Mouse (Mus musculus) bone marrow macrophage, adult 2 months (primary cell): ENCODE results near the gene Taf9. TPM values are rescaled to one million over a fixed set of nuclear protein-coding genes. Genes with fewer than 3 reads are reported as not detected.

Experiments used
- H3K27ac ChIP-seq: 2 replicates; pipeline ENCODE4 v1.5.1; 2012; ENCODE audit warnings: low read depth, low read length; ENCODE audit not compliant: insufficient read depth
- H3K4me1 ChIP-seq: 2 replicates; pipeline ENCODE4 v1.6.1; 2012; ENCODE audit warnings: low read length; ENCODE audit not compliant: control insufficient read depth, insufficient read depth
- H3K4me3 ChIP-seq: 2 replicates; pipeline ENCODE4 v1.5.1; 2012; ENCODE audit warnings: mild to moderate bottlenecking, low read length, moderate library complexity; ENCODE audit not compliant: insufficient read depth
- CTCF ChIP-seq: IDR thresholded peaks from 2 replicates; pipeline ENCODE4 v1.5.1; 2012; ENCODE audit warnings: low read depth, mild to moderate bottlenecking, low read length, moderate library complexity
- POLR2A ChIP-seq: IDR thresholded peaks from 2 replicates; pipeline ENCODE4 v1.6.1; 2012; ENCODE audit warnings: mild to moderate bottlenecking, low read depth, low read length, borderline replicate concordance
- polyA plus RNA-seq: library from polyadenylated mRNA; stranded (reverse); fragments of >200 nt; gene quantifications from 2 replicates; pipeline ENCODE4 v1.2.4, GENCODE M21; 2012; ENCODE audit not compliant: missing spikeins, insufficient read depth, insufficient read length

Taf9 gene
- polyA plus RNA-seq, 1 experiment = 3.5 TPM

DNA sequence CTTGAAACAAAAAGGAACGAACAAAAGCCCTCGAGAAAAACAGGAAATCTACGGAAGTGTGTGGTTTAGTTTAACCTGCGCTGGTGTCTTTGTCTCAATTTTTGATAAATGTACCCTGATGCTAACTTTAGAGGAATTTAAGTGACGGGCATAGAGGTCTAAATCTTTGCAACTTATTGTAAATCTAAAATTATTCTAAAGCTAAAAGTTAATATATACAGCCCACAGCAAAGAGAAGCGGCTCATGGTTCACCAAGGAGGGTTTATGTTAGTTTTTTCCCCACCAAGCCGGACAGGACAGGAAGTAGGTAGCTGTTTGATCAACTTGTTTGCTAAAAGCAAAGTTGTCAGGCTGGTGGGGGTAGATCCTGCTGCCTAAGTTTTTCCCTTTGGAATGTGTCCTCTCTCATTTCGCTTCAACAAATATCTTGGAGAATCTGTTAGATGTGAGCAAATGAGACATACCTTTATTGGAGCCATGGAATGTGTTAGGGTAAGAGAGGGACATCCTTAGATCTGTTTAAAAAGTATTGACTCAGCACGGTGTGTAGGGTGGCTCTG is 18.9 kb downstream of the Taf9 start:
- Histone ChIP-seq H3K4me1 (peaks cover 2% of the 10 kb centered on the region; the same call in 1 of the 2 replicates), H3K27ac (no peak overlapping the region), H3K4me3 (peak overlapping the region; percentile 78)
- TF ChIP-seq CTCF (no peak), POLR2A (no peak)

DNA sequence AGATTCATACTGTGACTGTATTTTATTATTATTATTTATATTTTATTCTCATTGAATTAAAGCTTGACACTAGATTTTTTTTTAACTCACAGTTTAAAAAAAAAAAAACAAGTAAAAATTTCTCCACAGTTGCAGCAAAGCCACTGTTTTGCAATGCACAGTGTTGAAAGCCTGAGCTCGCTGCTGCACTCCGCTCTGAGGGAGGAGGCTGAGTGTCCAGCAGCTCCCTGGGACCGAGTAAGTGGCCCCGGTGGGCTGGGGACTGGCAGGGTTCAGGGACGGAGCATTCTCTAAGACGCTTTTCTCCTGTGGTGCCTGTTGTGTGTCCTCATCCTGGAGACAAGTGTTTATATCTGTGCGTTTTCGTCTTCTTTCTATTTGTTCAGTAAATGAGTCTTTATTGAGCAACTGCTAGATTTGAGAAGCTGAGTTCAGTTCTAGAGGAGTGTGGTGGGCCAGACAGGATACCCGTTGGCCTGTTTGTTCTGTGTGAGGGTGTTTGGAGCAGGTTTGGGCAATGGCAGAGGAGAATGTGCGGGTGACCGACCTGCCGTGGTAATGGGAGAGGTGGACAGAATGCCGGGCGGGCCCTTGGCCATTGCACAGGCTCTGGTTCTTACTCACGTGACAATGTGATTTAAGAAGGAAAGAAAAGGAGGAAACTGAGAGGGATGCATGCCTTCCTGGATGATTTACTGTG is 24.7 kb downstream of the Taf9 start:
- TF ChIP-seq CTCF (no peak), POLR2A (no peak)
- Histone ChIP-seq H3K4me1 (peaks cover 11% of the 10 kb centered on the region), H3K4me3 (no peak overlapping the region), H3K27ac (no peak overlapping the region)

DNA sequence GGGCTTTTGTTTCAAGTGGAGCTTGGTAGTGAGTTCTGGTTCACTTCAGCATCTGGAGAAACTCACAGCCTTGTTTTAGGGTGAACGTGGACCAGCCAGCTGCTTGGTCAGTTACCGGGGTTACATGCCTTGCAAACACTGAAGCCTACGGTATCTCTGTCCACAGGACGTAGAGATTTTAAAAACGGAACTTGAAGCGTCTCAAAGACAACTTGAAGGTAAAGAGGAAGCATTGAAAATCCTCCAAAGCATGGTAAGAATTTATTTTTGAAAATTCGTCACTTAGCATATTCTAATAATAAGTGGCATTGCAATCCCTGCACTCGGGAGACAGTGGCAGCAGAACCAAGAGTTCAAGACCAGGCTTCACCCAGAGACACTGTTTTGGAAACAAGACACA is 30.2 kb downstream of the Taf9 start:
- H3K4me1 ChIP-seq = peaks cover 16% of the 10 kb centered on the region
- H3K4me3 ChIP-seq = no peak overlapping the region
- peak overlapping the region; percentile 14; the same call in 1 of the 2 replicates for H3K27ac ChIP-seq
- TF ChIP-seq POLR2A = no peak
- no peak for TF ChIP-seq CTCF

DNA sequence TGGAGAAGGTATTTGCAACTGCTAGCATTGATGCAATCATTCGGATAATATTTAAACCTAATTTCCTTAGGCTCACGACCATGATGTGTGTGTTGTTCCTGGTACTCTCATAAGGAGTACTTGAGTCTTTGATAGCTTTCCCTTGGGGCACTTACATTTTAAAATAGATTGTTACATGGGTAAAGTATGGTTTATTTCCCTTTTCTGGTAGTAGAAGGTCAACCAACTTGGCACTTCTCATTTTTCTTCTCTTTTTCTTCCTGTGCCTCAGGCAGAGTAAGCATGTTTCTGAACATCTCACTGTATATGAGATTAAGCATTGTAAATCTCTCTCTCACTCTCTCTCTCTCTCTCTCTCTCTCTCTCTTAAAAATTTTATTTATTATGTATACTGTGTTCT is 31.5 kb downstream of the Taf9 start:
- no peak for TF ChIP-seq CTCF
- TF ChIP-seq POLR2A = no peak
- Histone ChIP-seq H3K27ac (peak overlapping the region; percentile 75), H3K4me3 (no peak overlapping the region)

DNA sequence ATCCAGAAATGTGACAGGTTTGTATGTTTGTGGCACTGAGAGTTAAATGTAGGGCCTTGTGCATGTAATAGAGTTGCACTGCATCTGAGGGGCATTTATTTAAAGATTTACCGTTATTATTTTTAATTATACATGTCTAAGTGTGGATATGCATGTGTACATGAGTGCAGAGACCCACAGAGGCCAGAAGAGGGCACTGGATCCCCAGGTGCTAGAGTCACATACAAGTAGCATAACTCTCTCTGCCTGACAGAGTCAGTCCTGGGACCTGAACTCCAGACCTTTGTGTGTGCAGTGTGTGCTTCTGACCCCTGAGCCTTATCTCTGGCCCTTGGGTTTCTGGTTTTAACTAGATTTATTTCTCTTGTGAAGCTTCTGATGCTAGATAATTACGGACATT is 33.0 kb downstream of the Taf9 start:
- H3K4me3 ChIP-seq = no peak overlapping the region
- H3K4me1 ChIP-seq = peaks cover 10% of the 10 kb centered on the region; the same call in 1 of the 2 replicates
- H3K27ac ChIP-seq = no peak overlapping the region
- TF ChIP-seq POLR2A = no peak
- TF ChIP-seq CTCF = peak; percentile 36; the same call in 1 of the 2 replicates

More for the DNA sequence above, 31.5 kb downstream of the Taf9 start:
- H3K4me1 ChIP-seq = peaks cover 10% of the 10 kb centered on the region; the same call in 1 of the 2 replicates

DNA sequence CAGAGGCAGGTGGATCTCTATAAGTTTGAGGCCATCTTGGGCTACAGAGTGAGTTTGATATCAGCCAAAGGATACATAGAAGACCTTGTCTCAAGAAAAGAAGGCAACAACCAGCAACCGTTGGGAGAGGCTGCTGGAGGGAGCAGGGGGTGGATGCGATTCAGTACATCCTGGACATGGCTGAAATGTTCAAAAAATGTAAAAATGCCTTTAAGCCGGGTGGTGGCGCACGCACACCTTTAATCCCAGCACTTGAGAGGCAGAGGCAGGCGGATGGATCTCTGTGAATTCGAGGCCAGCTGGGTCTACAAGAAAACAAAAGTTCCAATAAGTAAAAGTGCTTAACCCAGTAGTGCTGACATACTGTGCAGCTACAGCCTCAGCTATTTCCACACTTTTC is 36.1 kb downstream of the Taf9 start:
- peaks cover 5% of the 10 kb centered on the region; the same call in 1 of the 2 replicates for H3K4me1 ChIP-seq
- no peak overlapping the region for H3K4me3 ChIP-seq
- TF ChIP-seq CTCF (no peak), POLR2A (no peak)
- H3K27ac ChIP-seq = no peak overlapping the region

DNA sequence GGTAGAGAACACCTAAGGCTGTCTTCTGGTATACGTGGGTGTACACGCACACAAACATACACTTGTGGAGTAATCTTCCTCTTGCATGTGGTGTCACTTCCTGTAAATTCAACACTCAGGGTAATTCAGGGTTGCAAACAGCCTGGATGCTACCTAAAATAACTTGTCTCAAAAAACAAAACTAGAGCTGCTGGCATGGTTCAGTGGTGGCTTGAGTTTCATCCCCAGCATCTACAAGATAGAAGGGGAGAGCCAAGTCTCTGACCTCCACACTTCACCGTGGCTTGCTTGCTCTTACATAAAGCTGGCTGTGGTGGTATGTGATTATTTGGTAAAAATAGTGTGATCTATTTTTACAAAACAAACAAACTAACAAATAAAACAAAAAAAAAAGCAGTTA is 46.2 kb downstream of the Taf9 start:
- TF ChIP-seq CTCF = no peak
- no peak for TF ChIP-seq POLR2A
- Histone ChIP-seq H3K4me3 (no peak overlapping the region), H3K4me1 (peaks cover 9% of the 10 kb centered on the region), H3K27ac (peak overlapping the region; percentile 36; the same call in 1 of the 2 replicates)

DNA sequence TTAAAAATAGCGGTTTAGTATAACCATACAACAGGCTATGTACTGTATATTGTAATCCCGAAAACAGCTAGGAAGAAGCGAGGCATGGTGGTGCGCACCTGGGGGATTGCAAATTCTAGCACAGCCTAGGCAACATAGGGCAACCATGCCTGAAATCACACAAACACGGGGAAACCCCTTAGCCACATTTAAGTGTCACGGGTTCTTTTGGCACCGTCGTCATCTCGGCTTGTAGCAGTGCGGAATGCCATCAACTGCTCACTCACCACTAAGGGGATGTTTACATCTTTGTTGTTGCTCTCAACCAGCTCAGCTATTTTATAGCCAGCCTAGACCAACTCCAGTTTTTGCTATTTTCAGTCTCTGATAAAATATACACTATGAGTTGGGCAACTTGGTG is 47.5 kb downstream of the Taf9 start:
- no peak for TF ChIP-seq POLR2A
- no peak for TF ChIP-seq CTCF
- H3K4me3 ChIP-seq = no peak overlapping the region
- H3K4me1 ChIP-seq = peaks cover 9% of the 10 kb centered on the region
- H3K27ac ChIP-seq = no peak overlapping the region

DNA sequence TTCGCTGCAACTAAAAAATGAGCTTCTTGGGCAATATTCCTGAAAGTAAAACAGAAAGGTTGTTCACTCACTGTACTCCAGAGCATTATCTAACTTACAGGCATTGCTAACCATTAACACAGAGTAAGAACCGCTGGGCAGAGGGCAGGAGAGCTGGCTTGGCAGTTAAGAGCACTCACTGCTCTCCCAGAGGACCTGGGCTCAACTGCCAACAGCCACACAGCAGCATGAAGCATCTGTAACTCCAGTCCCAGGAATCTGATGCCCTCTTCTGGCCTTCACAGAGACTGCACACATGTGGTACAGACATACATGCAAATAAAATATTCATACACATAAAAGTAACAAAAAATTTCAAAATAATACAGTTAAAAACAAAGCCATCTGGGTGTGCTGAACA is 52.1 kb downstream of the Taf9 start:
- TF ChIP-seq CTCF = 0 out of 2 replicates have a peak, but pooled peaks have one; percentile 17
- TF ChIP-seq POLR2A = no peak
- no peak overlapping the region for H3K4me3 ChIP-seq
- H3K27ac ChIP-seq = no peak overlapping the region
- no peaks in the 10 kb centered on the region for H3K4me1 ChIP-seq

Other genes with a start within 250 kb of the Taf9 start
- gene Naip1, start 198.7 kb upstream of the Taf9 start, polyA plus RNA-seq = 0.25 and 0.27 TPM in 2 replicates
- gene Gtf2h2, start 159.0 kb upstream of the Taf9 start, polyA plus RNA-seq = 17.7 and 23.6 TPM in 2 replicates
- 0.44 and 0.50 TPM in 2 replicates for gene Ocln, start 98.9 kb upstream of the Taf9 start, polyA plus RNA-seq
- gene Marveld2, start 34.6 kb upstream of the Taf9 start, polyA plus RNA-seq = 0.47 TPM in 1 of 2 replicates, not detected in the other
- gene Ak6, start 600 bp upstream of the Taf9 start, polyA plus RNA-seq = 93.3 and 95.3 TPM in 2 replicates
- gene Rad17, start 528 bp upstream of the Taf9 start, polyA plus RNA-seq = 17.5 and 18.6 TPM in 2 replicates
- 7.6 and 9.3 TPM in 2 replicates for gene Ccdc125, start 18.1 kb downstream of the Taf9 start, polyA plus RNA-seq
- 27.1 and 29.5 TPM in 2 replicates for gene Cdk7, start 79.4 kb downstream of the Taf9 start, polyA plus RNA-seq
- gene Mrps36, start 93.1 kb downstream of the Taf9 start, polyA plus RNA-seq = 68.4 and 89.2 TPM in 2 replicates
- 13.5 and 14.2 TPM in 2 replicates for gene Cenph, start 124.3 kb downstream of the Taf9 start, polyA plus RNA-seq
- gene Ccnb1, start 135.0 kb downstream of the Taf9 start, polyA plus RNA-seq = 35.0 and 42.5 TPM in 2 replicates
- 47.3 and 53.8 TPM in 2 replicates for gene Slc30a5, start 181.8 kb downstream of the Taf9 start, polyA plus RNA-seq